Mouse (Mus musculus): ENCODE measurements around the gene Serpinb6d. TPM values are rescaled to one million over a fixed set of nuclear protein-coding genes. Genes with fewer than 3 reads are reported as not detected.

Gene Serpinb6d
- polyA plus RNA-seq (2014; fragmentation: Illumina TruSeq; extraction: RNeasy Lipid Tissue Mini Kit (QIAGEN cat#74804); ENCODE audit: low read depth, low replicate concordance) = not detected

DNA sequence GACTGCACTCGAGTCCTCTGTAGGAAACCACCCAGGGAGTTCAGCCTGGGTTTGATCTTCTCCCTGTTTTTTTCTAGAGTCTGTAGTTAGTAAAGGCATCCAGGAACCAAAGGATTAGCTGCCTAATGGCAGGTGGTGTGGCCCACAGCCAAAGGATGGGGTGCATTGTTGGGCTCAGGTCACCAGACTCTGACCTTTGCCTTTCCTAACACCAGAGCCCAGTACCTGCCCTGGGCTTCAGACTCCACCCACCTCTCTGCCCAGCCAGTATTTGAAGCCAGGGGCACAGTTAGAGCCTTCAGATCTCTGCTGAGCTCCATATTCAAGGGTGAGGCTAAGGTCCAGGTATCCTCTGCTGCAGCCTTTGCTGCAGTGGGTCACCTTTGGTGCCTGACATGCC lies at the start of gene Serpinb6d:
TSS of gene Serpinb6d (plus strand) at position 301 of the 400 bp plus-strand sequence.

Other genes starting within 250 kb of the Serpinb6d start
- gene Serpinb9g, start 176.6 kb upstream of the Serpinb6d start, polyA plus RNA-seq (2014; fragmentation: Illumina TruSeq; extraction: RNeasy Lipid Tissue Mini Kit (QIAGEN cat#74804); ENCODE audit: low read depth, low replicate concordance) = not detected
- not detected for gene Serpinb6e, start 182.0 kb downstream of the Serpinb6d start, polyA plus RNA-seq (2014; fragmentation: Illumina TruSeq; extraction: RNeasy Lipid Tissue Mini Kit (QIAGEN cat#74804); ENCODE audit: low read depth, low replicate concordance)
- gene Serpinb6c, start 244.3 kb downstream of the Serpinb6d start, polyA plus RNA-seq (2014; fragmentation: Illumina TruSeq; extraction: RNeasy Lipid Tissue Mini Kit (QIAGEN cat#74804); ENCODE audit: low read depth, low replicate concordance) = not detected